ENCODE assay signal across 22 mouse cellular contexts in the genomic region with DNA sequence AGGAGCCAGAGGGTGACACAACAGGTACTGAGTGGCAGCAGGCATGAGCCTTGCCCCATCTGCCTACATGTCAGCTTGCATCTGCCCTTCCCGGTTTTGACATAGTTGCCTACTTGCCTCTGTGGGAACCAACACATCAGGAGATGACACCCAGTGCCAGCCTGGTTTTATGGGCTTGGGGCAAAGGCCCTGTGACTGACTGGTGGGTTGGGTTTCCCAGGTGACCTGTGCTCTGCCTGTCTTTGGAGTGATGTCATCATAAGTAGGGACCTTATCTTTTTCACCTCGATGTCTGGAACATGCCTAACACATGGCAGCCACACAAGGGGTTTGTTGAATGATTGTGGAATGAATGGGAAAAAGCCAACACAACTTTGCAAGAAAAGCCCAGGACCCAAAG. TPM values are rescaled to one million over a fixed set of nuclear protein-coding genes. Genes with fewer than 3 reads are reported as not detected.
DNase-seq lines count a peak whose midpoint lies in the region; ATAC-seq and TF ChIP-seq lines count a peak whose summit lies in the region.
"Had no signal": no experiment of that assay in that cellular context is flagged by ENCODE, and none has a peak within 500 bp of the region (broad histone marks: within the 10 kb centered on the region; RNA-seq: fewer than 3 reads in every experiment).

No protein-coding gene starts in this region.

- H3K4me2 ChIP-seq in intestine, embryonic 16.5 days (ENCODE audit: low read depth, low read length) = no peak overlapping the region
- H3K4me2 ChIP-seq: embryonic facial prominence, embryonic 13.5 days; embryonic facial prominence, embryonic 15.5 days; forebrain, embryonic 12.5 days had no signal

- no peaks in the 10 kb centered on the region for H3K9me3 ChIP-seq in intestine, embryonic 16.5 days (ENCODE audit: control insufficient read depth, low read length)
- H3K9me3 ChIP-seq: embryonic facial prominence, embryonic 13.5 days; embryonic facial prominence, embryonic 15.5 days; forebrain, embryonic 10.5 days; forebrain, embryonic 12.5 days had no signal

- TF ChIP-seq CTCF in left cerebral cortex, adult 2 months (IDR thresholded peaks at IDR 0.05) = no peak
- TF ChIP-seq CTCF in small intestine, adult 2 months (IDR thresholded peaks at IDR 0.05; ENCODE audit: extremely low read depth, insufficient read length, insufficient replicate concordance, low read depth, low read length) = no peak

- no peak for TF ChIP-seq POLR2A in small intestine, adult 2 months (IDR thresholded peaks at IDR 0.05; ENCODE audit: low read depth, low read length)

- ATAC-seq in intestine, embryonic 16.5 days = peak; percentile 63
- ATAC-seq: forebrain, embryonic 14.5 days; forebrain, embryonic 16.5 days had no signal

- no peaks in the 10 kb centered on the region for H3K27me3 ChIP-seq in intestine, embryonic 16.5 days (replicated peaks; ENCODE audit: control insufficient read depth, insufficient read depth, low read length)
- no peaks in the 10 kb centered on the region for H3K27me3 ChIP-seq in small intestine, adult 2 months (ENCODE audit: control insufficient read depth, insufficient read depth, low read length)
- H3K27me3 ChIP-seq: embryonic facial prominence, embryonic 13.5 days; embryonic facial prominence, embryonic 15.5 days; forebrain, embryonic 12.5 days had no signal

- H3K4me3 ChIP-seq in left cerebral cortex, adult 2 months = no peak overlapping the region
- no peak overlapping the region for H3K4me3 ChIP-seq in intestine, embryonic 16.5 days (ENCODE audit: low read length)
- no peak overlapping the region for H3K4me3 ChIP-seq in small intestine, adult 2 months (ENCODE audit: low read depth, low read length)
- H3K4me3 ChIP-seq: embryonic facial prominence, embryonic 13.5 days; embryonic facial prominence, embryonic 15.5 days; erythroblast, embryonic 14.5 days; forebrain, embryonic 10.5 days; forebrain, embryonic 12.5 days had no signal

- H3K9ac ChIP-seq in intestine, embryonic 16.5 days (ENCODE audit: low read depth, low read length) = no peak overlapping the region
- H3K9ac ChIP-seq: embryonic facial prominence, embryonic 13.5 days; embryonic facial prominence, embryonic 15.5 days; forebrain, embryonic 12.5 days had no signal

- no peaks in the 10 kb centered on the region for H3K4me1 ChIP-seq in intestine, embryonic 16.5 days (ENCODE audit: control insufficient read depth, insufficient read depth, low read length)
- peaks cover 27% of the 10 kb centered on the region for H3K4me1 ChIP-seq in small intestine, adult 2 months (ENCODE audit: control insufficient read depth, insufficient read depth, insufficient read length, low read length)
- H3K4me1 ChIP-seq: embryonic facial prominence, embryonic 13.5 days; embryonic facial prominence, embryonic 15.5 days; forebrain, embryonic 10.5 days; forebrain, embryonic 12.5 days had no signal

- peak; percentile 3 for DNase-seq in left cerebral cortex, postnatal 4 days
- no peak for DNase-seq in left cerebral cortex, adult 2 months (ENCODE audit: extremely low spot score in 1 of 2, low spot score in 2 of 2)
- DNase-seq in urinary bladder, postnatal 4 days (ENCODE audit: low spot score in 2 of 2) = no peak
- DNase-seq in heart, postnatal 36 days = no peak
- DNase-seq: adrenal gland, adult 2 months; adrenal gland, postnatal 10 days; adrenal gland, postnatal 25 days; cerebellum, adult 11 months; cerebellum, adult 18-20 months; cerebellum, adult 8-10 months; cerebellum, postnatal 14 days; cerebellum, postnatal 36 days; embryo, embryonic 11 days had no signal

- intact Hi-C loops in left cerebral cortex, postnatal 4 days (cut with DNase I) = no loop called here
- intact Hi-C loops in left cerebral cortex, adult 2 months (cut with DNase I) = loop anchor here (1.0 kb wide), 2 partner anchors 8 to 49 kb away; no protein-coding TSS in a partner anchor
- intact Hi-C loops in heart, postnatal 36 days (cut with DNase I) = no loop called here

- 72% methylated on average over 2 of the region's 2 CpGs for WGBS in intestine, embryonic 16.5 days
- 21% methylated on average over 2 of the region's 2 CpGs for WGBS in small intestine, adult 2 months

- H3K36me3 ChIP-seq in intestine, embryonic 16.5 days (ENCODE audit: control insufficient read depth, insufficient read depth, low read length) = no peaks in the 10 kb centered on the region
- no peaks in the 10 kb centered on the region for H3K36me3 ChIP-seq in small intestine, adult 2 months (ENCODE audit: control insufficient read depth, insufficient read depth, low read length)
- H3K36me3 ChIP-seq: embryonic facial prominence, embryonic 13.5 days; embryonic facial prominence, embryonic 15.5 days; forebrain, embryonic 10.5 days; forebrain, embryonic 12.5 days had no signal

- H3K27ac ChIP-seq in left cerebral cortex, adult 2 months = no peak overlapping the region
- H3K27ac ChIP-seq in intestine, embryonic 16.5 days (ENCODE audit: low read length) = no peak overlapping the region
- H3K27ac ChIP-seq in small intestine, adult 2 months (ENCODE audit: insufficient read depth, low read depth, low read length) = peak overlapping the region; percentile 76
- H3K27ac ChIP-seq: embryonic facial prominence, embryonic 13.5 days; embryonic facial prominence, embryonic 15.5 days; forebrain, embryonic 10.5 days; forebrain, embryonic 12.5 days had no signal

RNA-seq across cellular contexts. Expression of a gene that starts 11.9 kb away (rescaled TPM):
- 10 to 100 TPM; 87.1 to 89.8 TPM for total RNA-seq in left cerebral cortex, postnatal 4 days (2021)
- 100 to 1,000 TPM; 171 to 173 TPM for total RNA-seq in left cerebral cortex, adult 2 months (2021)
- polyA plus RNA-seq in intestine, embryonic 16.5 days (2015; fragmentation: Nextera tagmentation; extraction: Ambion mirVana) = 4.8 and 5.4 TPM in 2 replicates
- polyA plus RNA-seq in small intestine, adult 2 months (2012; rRNA removed) = 17.7 and 33.7 TPM in 2 replicates
- 10 to 100 TPM; 26.0 to 27.2 TPM for total RNA-seq in heart, postnatal 36 days (2021)
